9 mouse cellular contexts compared by ENCODE assay signal in the genomic region with DNA sequence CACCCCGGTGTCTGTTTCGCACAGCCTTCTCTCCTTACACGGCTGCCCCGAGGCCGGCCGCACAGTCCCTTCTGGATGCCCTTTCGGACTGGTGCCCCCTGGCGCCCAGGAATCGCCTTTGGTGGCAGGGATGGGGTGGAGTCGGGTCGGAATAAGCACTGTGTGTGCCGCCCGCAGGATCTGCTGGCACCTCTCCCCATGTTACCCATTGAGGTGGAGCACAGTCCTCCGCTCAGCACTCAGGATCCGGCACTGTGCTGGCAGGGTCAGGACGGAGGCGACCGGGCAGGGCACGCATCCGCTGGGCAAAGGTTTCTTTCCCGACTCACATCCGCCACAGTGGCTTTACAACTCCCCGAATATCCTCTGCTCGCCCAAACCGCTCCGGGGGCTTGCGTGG. TPM values are rescaled to one million over a fixed set of nuclear protein-coding genes. Genes with fewer than 3 reads are reported as not detected.
DNase-seq lines count a peak whose midpoint lies in the region; ATAC-seq and TF ChIP-seq lines count a peak whose summit lies in the region.
"Not testable (repeated sequence)": the region's sequence is repeated elsewhere in the genome, so short reads cannot be mapped to it uniquely, and the experiment has no call there.
"Had no signal": no experiment of that assay in that cellular context is flagged by ENCODE, and none has a peak within 500 bp of the region (broad histone marks: within the 10 kb centered on the region; RNA-seq: fewer than 3 reads in every experiment).

No protein-coding gene starts in this region.

- H3K9ac ChIP-seq in hindbrain, embryonic 11.5 days (ENCODE audit: low read depth, low read length); kidney, postnatal 0 days (ENCODE audit: low read depth, low read length); midbrain, embryonic 15.5 days; stomach, embryonic 15.5 days: not testable (repeated sequence)

- peak overlapping the region; percentile 38 for H3K4me3 ChIP-seq in forebrain, embryonic 10.5 days
- 0 out of 2 replicates have a peak overlapping the region, but pooled peaks have one; percentile 19 for H3K4me3 ChIP-seq in hindbrain, embryonic 11.5 days (ENCODE audit: low read depth, low read length)
- H3K4me3 ChIP-seq in kidney, postnatal 0 days (replicated peaks; ENCODE audit: low read depth, low read length), result not testable (repeated sequence)
- peak overlapping the region; percentile 25 for H3K4me3 ChIP-seq in midbrain, embryonic 15.5 days
- H3K4me3 ChIP-seq in stomach, embryonic 15.5 days (replicated peaks), result peak overlapping the region; percentile 21; the same call in 1 of the 2 replicates

- not testable (repeated sequence) for H3K9me3 ChIP-seq in forebrain, embryonic 10.5 days; hindbrain, embryonic 11.5 days (ENCODE audit: control insufficient read depth, low read length); kidney, postnatal 0 days (replicated peaks; ENCODE audit: low read length); midbrain, embryonic 15.5 days; stomach, embryonic 15.5 days

- peak; percentile 43 for DNase-seq in adrenal gland, postnatal 10 days
- DNase-seq in forebrain, embryonic 10.5 days (ENCODE audit: extremely low spot score, low spot score); hindbrain, embryonic 11.5 days (ENCODE audit: low spot score); kidney, postnatal 0 days (ENCODE audit: low spot score): not testable (repeated sequence)
- peak; percentile 56 to 59 for DNase-seq in heart, adult 18-20 months
- peak; percentile 46 to 50 for DNase-seq in lung, adult 18-20 months

- TF ChIP-seq CTCF in kidney, postnatal 0 days (IDR thresholded peaks at IDR 0.05; ENCODE audit: low read depth), result peak; percentile 14; the same call in 1 of the 2 replicates

- 4% methylated on average over 21 of the region's 27 CpGs for WGBS in forebrain, embryonic 10.5 days
- WGBS in hindbrain, embryonic 11.5 days, result 8% methylated on average over 16 of the region's 27 CpGs
- WGBS in kidney, postnatal 0 days, result 3% methylated on average over 15 of the region's 27 CpGs
- 4% methylated on average over 20 of the region's 27 CpGs for WGBS in midbrain, embryonic 15.5 days
- 3% methylated on average over 19 of the region's 27 CpGs for WGBS in stomach, embryonic 15.5 days

- H3K4me2 ChIP-seq in hindbrain, embryonic 11.5 days (replicated peaks; ENCODE audit: low read depth, low read length), result 0 out of 2 replicates have a peak overlapping the region, but pooled peaks have one; percentile 11
- H3K4me2 ChIP-seq in kidney, postnatal 0 days (ENCODE audit: low read length), result 0 out of 2 replicates have a peak overlapping the region, but pooled peaks have one; percentile 10
- H3K4me2 ChIP-seq in midbrain, embryonic 15.5 days, result peak overlapping the region; percentile 44
- H3K4me2 ChIP-seq in stomach, embryonic 15.5 days, result peak overlapping the region; percentile 42

- peaks cover 51% of the 10 kb centered on the region for H3K27me3 ChIP-seq in forebrain, embryonic 10.5 days (ENCODE audit: poor library complexity, severe bottlenecking)
- H3K27me3 ChIP-seq in hindbrain, embryonic 11.5 days (ENCODE audit: control insufficient read depth, insufficient read depth, low read length), result peaks cover 20% of the 10 kb centered on the region
- H3K27me3 ChIP-seq in kidney, postnatal 0 days (ENCODE audit: insufficient read depth, low read length), result peaks cover 12% of the 10 kb centered on the region; the same call in 1 of the 2 replicates
- peaks cover 20% of the 10 kb centered on the region for H3K27me3 ChIP-seq in midbrain, embryonic 15.5 days (replicated peaks)
- H3K27me3 ChIP-seq in stomach, embryonic 15.5 days (replicated peaks), result peaks cover 16% of the 10 kb centered on the region

- peak; percentile 22 for ATAC-seq in hindbrain, embryonic 11.5 days (ENCODE audit: low FRiP score)
- peak; percentile 41 for ATAC-seq in kidney, postnatal 0 days (replicated peaks; ENCODE audit: low FRiP score, low read depth)
- peak; percentile 24 for ATAC-seq in midbrain, embryonic 15.5 days (replicated peaks)
- ATAC-seq in stomach, embryonic 15.5 days (ENCODE audit: insufficient read depth, low FRiP score, low read depth), result peak; percentile 6; the same call in 1 of the 2 replicates

- H3K27ac ChIP-seq in forebrain, embryonic 10.5 days; hindbrain, embryonic 11.5 days (ENCODE audit: low read depth, low read length); kidney, postnatal 0 days; midbrain, embryonic 15.5 days; stomach, embryonic 15.5 days: not testable (repeated sequence)

- H3K36me3 ChIP-seq in forebrain, embryonic 10.5 days (replicated peaks); hindbrain, embryonic 11.5 days (ENCODE audit: control insufficient read depth, insufficient read depth, low read length); kidney, postnatal 0 days (ENCODE audit: insufficient read depth, low read length); midbrain, embryonic 15.5 days (replicated peaks); stomach, embryonic 15.5 days: not testable (repeated sequence)

- not testable (repeated sequence) for H3K4me1 ChIP-seq in forebrain, embryonic 10.5 days; hindbrain, embryonic 11.5 days (replicated peaks; ENCODE audit: control insufficient read depth, insufficient read depth, low read length); kidney, postnatal 0 days (replicated peaks; ENCODE audit: insufficient read depth, low read length); midbrain, embryonic 15.5 days; stomach, embryonic 15.5 days

RNA-seq across cellular contexts. Expression of gene Fcgr3, which starts 13.2 kb away (rescaled TPM):
- total RNA-seq in adrenal gland, postnatal 10 days (2021), result 10 to 100 TPM in 1 of 2 experiments, 1 to 10 TPM in 1; 9.8 to 10.4 TPM
- polyA plus RNA-seq in forebrain, embryonic 10.5 days (2016; fragmentation: Nextera tagmentation; extraction: Ambion mirVana), result 3.2 and 4.5 TPM in 2 replicates
- total RNA-seq in heart, adult 18-20 months (2021), result 10 to 100 TPM; 12.7 to 12.9 TPM
- 9.6 TPM in 2 replicates for polyA plus RNA-seq in hindbrain, embryonic 11.5 days (2014; fragmentation: Nextera tagmentation; extraction: Ambion mirVana)
- 12.1 and 13.2 TPM in 2 replicates for polyA plus RNA-seq in kidney, postnatal 0 days (2015; fragmentation: Nextera tagmentation; extraction: Ambion mirVana)
- 10.7 and 11.7 TPM in 2 replicates for polyA plus RNA-seq in midbrain, embryonic 15.5 days (2015; fragmentation: Nextera tagmentation; extraction: Ambion mirVana)
- polyA plus RNA-seq in stomach, embryonic 15.5 days (2015; fragmentation: Nextera tagmentation; extraction: Ambion mirVana), result 18.7 and 18.8 TPM in 2 replicates

RNA-seq across cellular contexts. Expression of gene Cfap126, which starts 35.8 kb away (rescaled TPM):
- 1 to 10 TPM in 1 of 2 experiments, under 1 TPM in 1; 0.51 to 1.3 TPM for total RNA-seq in adrenal gland, postnatal 10 days (2021)
- 2.2 and 2.8 TPM in 2 replicates for polyA plus RNA-seq in forebrain, embryonic 10.5 days (2016; fragmentation: Nextera tagmentation; extraction: Ambion mirVana)
- total RNA-seq in heart, adult 18-20 months (2021), result 1 to 10 TPM in 1 of 2 experiments, under 1 TPM in 1; 0.60 to 1.4 TPM
- polyA plus RNA-seq in hindbrain, embryonic 11.5 days (2014; fragmentation: Nextera tagmentation; extraction: Ambion mirVana), result 8.7 and 10.5 TPM in 2 replicates
- 4.6 TPM in 2 replicates for polyA plus RNA-seq in kidney, postnatal 0 days (2015; fragmentation: Nextera tagmentation; extraction: Ambion mirVana)
- polyA plus RNA-seq in midbrain, embryonic 15.5 days (2015; fragmentation: Nextera tagmentation; extraction: Ambion mirVana), result 6.5 and 9.0 TPM in 2 replicates
- polyA plus RNA-seq in stomach, embryonic 15.5 days (2015; fragmentation: Nextera tagmentation; extraction: Ambion mirVana), result 1.6 and 2.9 TPM in 2 replicates

RNA-seq across cellular contexts. Expression of gene Fcgr4, which starts 59.2 kb away (rescaled TPM):
- total RNA-seq in adrenal gland, postnatal 10 days (2021), result 1 to 10 TPM in 1 of 2 experiments, under 1 TPM in 1; 0.85 to 1.2 TPM
- polyA plus RNA-seq in forebrain, embryonic 10.5 days (2016; fragmentation: Nextera tagmentation; extraction: Ambion mirVana), result 0.11 TPM in 1 of 2 replicates, not detected in the other
- under 1 TPM; 0.35 to 0.59 TPM for total RNA-seq in heart, adult 18-20 months (2021)
- polyA plus RNA-seq in hindbrain, embryonic 11.5 days (2014; fragmentation: Nextera tagmentation; extraction: Ambion mirVana), result 0.39 and 0.62 TPM in 2 replicates
- polyA plus RNA-seq in kidney, postnatal 0 days (2015; fragmentation: Nextera tagmentation; extraction: Ambion mirVana), result 2.0 and 2.3 TPM in 2 replicates
- 0.53 and 0.54 TPM in 2 replicates for polyA plus RNA-seq in midbrain, embryonic 15.5 days (2015; fragmentation: Nextera tagmentation; extraction: Ambion mirVana)
- 1.3 and 1.7 TPM in 2 replicates for polyA plus RNA-seq in stomach, embryonic 15.5 days (2015; fragmentation: Nextera tagmentation; extraction: Ambion mirVana)
- polyA plus RNA-seq: testis, adult 2 months had no signal
